Mouse (Mus musculus) CH12F3 (cell line): ENCODE measurements around the gene Tmc3.

Experiments used
- in situ Hi-C: fragments of 300-500 bp; cut with MboI; formaldehyde crosslinking; loops from 2 replicates; pipeline ENCODE4 v1.14.3; 2020; ENCODE audit warnings: low sequenced_read_pairs

Tmc3 gene

GRCm38 (mm10) chr7:83666087-83666595 lies 81.4 kb downstream of the Tmc3 start:
- in situ Hi-C loops: no loop called here

GRCm38 (mm10) chr7:83667936-83668645 lies 83.4 kb downstream of the Tmc3 start:
- in situ Hi-C loops: no loop called here

GRCm38 (mm10) chr7:83668724-83669123 lies 84.0 kb downstream of the Tmc3 start:
- in situ Hi-C loops: no loop called here

- in situ Hi-C loops: loop anchor here (10.0 kb wide), 1 partner anchor 107 kb away; no protein-coding TSS in a partner anchor
Observed at GRCm38 (mm10) chr7:83671573-83671972, 86.8 kb downstream of the Tmc3 start.
